Mouse (Mus musculus): Measurements from ENCODE around the gene Ccr1. TPM values are rescaled to one million over a fixed set of nuclear protein-coding genes. Genes with fewer than 3 reads are reported as not detected.
"Not testable (repeated sequence)": the region's sequence is repeated elsewhere in the genome, so short reads cannot be mapped to it uniquely, and the experiment has no call there.

The Ccr1 gene
- polyA plus RNA-seq, 1 experiment from 2014 or later = 2.2 TPM

DNA sequence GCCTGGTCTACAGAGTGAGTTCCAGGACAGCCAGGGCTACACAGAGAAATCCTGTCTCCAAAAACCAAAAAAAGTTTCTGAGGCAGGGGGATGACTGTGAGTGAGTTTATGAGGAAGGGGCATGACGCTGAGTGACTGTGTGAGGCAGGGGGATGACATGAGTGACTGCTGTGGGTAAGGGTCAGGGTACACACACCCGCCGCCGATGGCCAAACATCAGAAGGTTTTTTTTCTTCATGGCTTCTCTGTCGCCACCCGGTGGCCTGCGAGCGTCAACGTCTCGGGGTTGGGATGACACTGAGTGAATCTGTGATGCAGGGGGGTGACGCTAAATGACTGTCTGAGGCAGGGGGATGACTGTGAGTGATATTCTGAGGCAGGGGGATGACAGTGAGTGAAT, 44.5 kb downstream of the Ccr1 start:
- WGBS = under 1% methylated on average over 11 of the region's 11 CpGs

DNA sequence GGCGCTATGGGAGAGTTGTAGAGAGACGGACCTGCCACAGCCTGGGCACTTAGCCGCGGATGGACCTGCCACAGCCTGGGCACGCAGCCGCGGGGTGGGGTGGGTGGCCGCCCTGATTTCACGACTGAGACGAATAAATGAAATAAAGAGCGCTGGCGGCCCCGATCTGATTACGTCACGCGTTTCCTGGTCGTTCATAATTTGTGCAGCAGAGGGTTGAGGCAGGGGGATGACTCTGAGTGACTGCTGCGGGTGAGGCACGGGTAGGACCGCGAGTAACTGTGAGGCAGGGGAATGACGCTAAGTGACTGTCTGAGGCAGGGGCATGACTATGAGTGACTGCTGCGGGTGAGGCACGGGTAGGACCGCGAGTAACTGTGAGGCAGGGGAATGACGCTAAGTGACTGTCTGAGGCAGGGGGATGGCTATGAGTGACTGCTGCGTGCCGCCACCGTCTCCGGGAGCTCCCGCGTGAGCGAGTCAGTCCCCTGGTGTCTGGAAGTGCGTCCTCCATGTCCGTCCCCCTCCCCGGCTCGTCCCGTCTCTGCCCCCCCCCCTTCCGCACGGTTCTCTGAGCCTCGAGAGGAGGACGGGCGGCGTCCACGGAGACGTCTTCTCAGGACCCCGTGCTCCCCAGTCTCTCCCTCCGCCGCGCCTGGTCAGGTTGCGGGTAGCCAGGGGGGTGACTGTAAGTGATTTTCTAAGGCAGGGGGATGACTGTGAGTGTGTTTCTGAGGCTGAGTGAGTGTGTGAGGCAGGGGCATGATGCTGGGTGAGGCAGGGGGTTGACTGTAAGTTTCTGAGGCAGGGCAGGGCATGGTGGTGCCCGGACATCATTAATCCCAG, 45.1 kb downstream of the Ccr1 start:
- 0 out of 2 replicates have a peak, but pooled peaks have one; percentile 0 for ATAC-seq (ENCODE audit: low FRiP score, low read depth)
- Histone ChIP-seq H3K4me1 (peaks cover 15% of the 10 kb centered on the region), H3K27ac (no peak overlapping the region), H3K9me3 (0 out of 2 replicates have a peak, but pooled peaks cover 3% of the 10 kb centered on the region), H3K27me3 (peaks cover 17% of the 10 kb centered on the region), H3K36me3 (no peaks in the 10 kb centered on the region), H3K9ac (no peak overlapping the region), H3K4me2 (replicated peaks) (peak overlapping the region; percentile 78), H3K4me3 (peak overlapping the region; percentile 58)
- under 1% methylated on average over 45 of the region's 53 CpGs for WGBS

More for the DNA sequence above, 44.5 kb downstream of the Ccr1 start:
- H3K9ac ChIP-seq = peak overlapping the region; percentile 71; the same call in 1 of the 2 replicates
- H3K36me3 ChIP-seq, H3K9me3 ChIP-seq, H3K27ac ChIP-seq: not testable (repeated sequence)
- H3K4me2 ChIP-seq (replicated peaks) = peak overlapping the region; percentile 78
- H3K4me3 ChIP-seq = peak overlapping the region; percentile 58
- peaks cover 15% of the 10 kb centered on the region for H3K4me1 ChIP-seq
- H3K27me3 ChIP-seq = peaks cover 17% of the 10 kb centered on the region
- ATAC-seq (ENCODE audit: low FRiP score, low read depth) = peak; percentile 13; the same call in 1 of the 2 replicates

Other genes with a start within 250 kb of the Ccr1 start
- gene Cxcr6, start 162.2 kb downstream of the Ccr1 start, polyA plus RNA-seq (2015; fragmentation: Nextera tagmentation; extraction: Ambion mirVana) = 0.17 and 0.38 TPM in 2 replicates
- gene Fyco1, start 116.8 kb downstream of the Ccr1 start, polyA plus RNA-seq (2015; fragmentation: Nextera tagmentation; extraction: Ambion mirVana) = 16.4 and 16.9 TPM in 2 replicates
- gene Xcr1, start 106.7 kb downstream of the Ccr1 start, polyA plus RNA-seq (2015; fragmentation: Nextera tagmentation; extraction: Ambion mirVana) = not detected in 2 replicates
- not detected in 2 replicates for gene Ccr1l1, start 9.7 kb upstream of the Ccr1 start, polyA plus RNA-seq (2015; fragmentation: Nextera tagmentation; extraction: Ambion mirVana)
- gene Ccr3, start 53.3 kb upstream of the Ccr1 start, polyA plus RNA-seq (2015; fragmentation: Nextera tagmentation; extraction: Ambion mirVana) = 0.08 and 0.14 TPM in 2 replicates
- 2.0 and 2.7 TPM in 2 replicates for gene Ccr2, start 133.3 kb upstream of the Ccr1 start, polyA plus RNA-seq (2015; fragmentation: Nextera tagmentation; extraction: Ambion mirVana)
- gene Ccr5, start 152.9 kb upstream of the Ccr1 start, polyA plus RNA-seq (2015; fragmentation: Nextera tagmentation; extraction: Ambion mirVana) = 0.39 and 0.65 TPM in 2 replicates

All from limb, embryonic 13.5 days (tissue).